Mouse (Mus musculus) common myeloid progenitor, adult 5-6 weeks (primary cell): ENCODE data around the gene Tln1. TPM values are rescaled to one million over a fixed set of nuclear protein-coding genes. Genes with fewer than 3 reads are reported as not detected.

ENCODE experiments used
- ATAC-seq: replicated peaks from 2 replicates; pipeline ENCODE4 v1.8.0; 2016; ENCODE audit warnings: low read depth, mild to moderate bottlenecking, moderate TSS enrichment, inconsistent platforms; ENCODE audit not compliant: poor library complexity, severe bottlenecking
- total RNA-seq: library from RNA; stranded (forward); fragments of 200-1000, 187-1606 nt; gene quantifications from 2 replicates; pipeline ENCODE4 v1.2.3, GENCODE M21; 2017

The Tln1 gene
- total RNA-seq, 1 experiment from 2014 or later, result 295 TPM

DNA sequence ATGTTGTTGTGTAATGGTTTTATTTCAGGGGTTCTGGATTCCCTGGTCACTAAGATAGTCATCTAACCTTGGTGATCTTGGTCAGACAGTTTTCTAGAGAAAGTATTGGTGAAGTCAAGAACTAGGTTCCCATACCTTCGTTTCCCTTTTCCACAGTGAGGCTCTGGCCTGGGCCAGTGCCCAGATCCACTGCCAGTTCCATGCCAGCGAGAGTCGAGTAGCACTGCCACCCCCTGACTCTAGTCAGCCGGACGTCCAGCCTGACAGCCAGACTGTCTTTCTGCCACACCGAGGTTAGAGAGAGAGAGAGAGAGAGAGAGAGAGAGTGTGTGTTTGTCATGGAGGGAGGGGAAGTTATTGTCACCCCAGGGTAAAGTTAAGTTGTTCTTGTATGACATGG is 17.2 kb upstream of the Tln1 start:
- no peak for ATAC-seq

DNA sequence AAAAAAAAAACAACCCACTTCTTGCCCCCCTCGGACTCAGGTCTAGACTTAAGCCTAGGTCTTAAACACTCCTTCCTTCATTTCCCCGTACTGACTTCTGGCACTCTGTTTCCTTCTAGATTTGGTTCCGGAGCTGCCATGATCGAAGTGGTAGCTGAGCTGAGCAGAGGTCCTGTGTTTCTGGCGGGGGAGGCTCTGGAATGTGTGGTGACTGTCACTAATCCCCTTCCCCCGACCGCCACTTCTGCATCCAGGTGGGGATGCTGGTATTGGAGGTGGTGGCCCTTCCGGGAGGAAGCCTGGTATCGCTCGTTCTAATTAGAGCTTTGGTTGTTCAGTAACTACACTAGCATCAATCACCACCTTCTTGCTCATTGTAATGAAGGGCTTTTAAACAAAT is 16.8 kb upstream of the Tln1 start:
- ATAC-seq, result peak; percentile 6; the same call in 1 of the 2 replicates

DNA sequence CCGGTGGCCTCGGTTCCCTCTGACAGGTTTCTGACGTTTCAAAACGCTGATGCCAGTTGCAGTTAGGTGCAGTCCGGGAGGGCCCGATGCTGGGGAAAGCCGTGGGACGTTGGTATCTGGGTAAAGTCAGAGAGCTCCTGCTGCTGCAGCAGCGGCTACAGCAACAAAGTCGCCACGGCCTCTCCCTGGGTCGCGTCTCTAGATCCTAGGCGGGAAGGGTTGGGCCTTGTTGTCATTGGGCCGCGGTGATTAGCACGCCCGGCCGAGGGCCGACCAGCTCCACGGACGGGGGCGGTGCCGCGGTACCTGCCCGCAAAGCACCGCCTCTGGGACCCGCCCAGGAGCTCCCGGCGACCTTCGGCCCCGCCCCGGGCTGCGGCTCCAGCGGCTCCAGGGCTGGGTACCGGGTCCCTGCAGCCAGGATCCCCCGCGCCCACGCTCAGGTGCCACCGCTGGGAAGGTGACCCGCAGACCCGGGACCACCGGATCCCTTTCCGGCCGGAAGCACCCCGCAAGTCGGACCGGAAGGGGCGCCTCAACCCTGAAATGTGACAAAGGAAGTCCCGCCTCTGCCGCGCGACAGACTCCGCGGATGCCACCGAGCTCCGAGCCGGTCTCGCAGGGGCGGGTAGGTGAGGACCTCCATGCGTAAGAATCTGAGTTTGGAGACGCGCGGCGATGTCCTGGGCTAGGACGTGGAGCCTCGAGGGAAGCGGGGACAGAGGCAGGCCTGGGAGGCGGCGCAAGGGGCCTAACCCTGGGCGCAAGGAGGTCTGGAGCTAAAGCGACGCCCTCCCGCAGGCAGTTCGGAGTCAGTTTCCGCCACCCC is 16.1 kb upstream of the Tln1 start, which contains the start of the genes Rgp1 and Gba2:
Gene Rgp1 (plus strand): TSS at position 340 of the 829 bp plus-strand sequence.
Gene Gba2 (minus strand): TSS at position 498 of the 829 bp plus-strand sequence.
- ATAC-seq, result peak; percentile 89

DNA sequence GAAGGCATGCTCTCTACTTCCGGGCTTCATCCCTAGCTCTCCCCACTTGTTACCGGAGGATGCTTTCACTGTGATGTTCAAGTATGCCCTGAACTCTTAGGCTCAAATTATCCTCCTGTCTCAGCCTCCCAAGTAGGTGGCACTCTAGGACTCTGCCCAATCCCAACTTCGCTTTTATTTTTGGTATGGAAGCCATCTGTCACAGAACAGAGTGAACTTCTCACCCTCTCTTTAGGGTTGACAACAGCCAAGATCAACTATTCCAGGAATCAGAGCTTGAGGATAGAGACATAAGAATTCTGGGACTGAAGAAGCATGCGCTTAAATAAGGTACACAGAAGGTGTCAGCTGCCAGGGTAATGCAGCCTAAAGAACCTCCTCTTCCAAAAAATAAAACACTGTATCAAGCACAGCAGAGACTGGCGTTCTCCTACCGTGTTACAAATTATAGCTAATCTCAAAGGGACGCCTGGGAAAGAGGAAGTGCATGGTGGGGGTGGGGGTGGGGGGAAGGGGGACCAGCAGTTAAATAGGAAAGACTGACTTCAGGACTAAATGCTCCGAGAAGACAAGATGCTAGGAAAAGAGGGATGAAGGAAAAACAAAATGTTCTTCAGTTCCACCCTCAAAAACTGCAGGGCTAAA is 14.9 kb upstream of the Tln1 start:
- ATAC-seq, result no peak

DNA sequence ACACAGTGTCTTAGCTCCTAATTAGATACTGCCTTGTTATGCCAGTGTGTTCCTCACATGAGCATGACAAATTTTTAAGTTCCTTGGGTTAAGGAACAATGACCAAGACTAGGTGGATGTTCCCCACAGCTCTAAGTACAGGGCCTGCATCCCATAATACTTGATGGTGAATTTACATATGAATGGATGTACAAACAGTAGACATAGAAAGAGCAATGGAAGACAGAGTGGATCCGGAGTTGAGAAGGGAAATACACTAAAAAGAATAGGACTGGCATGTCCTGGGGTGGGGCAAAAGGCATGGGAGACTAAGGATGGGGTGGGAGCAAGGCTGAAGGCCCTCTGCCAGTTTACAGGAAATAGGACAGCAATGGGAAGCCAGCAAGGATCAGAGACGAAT is 12.9 kb upstream of the Tln1 start:
- ATAC-seq, result no peak

DNA sequence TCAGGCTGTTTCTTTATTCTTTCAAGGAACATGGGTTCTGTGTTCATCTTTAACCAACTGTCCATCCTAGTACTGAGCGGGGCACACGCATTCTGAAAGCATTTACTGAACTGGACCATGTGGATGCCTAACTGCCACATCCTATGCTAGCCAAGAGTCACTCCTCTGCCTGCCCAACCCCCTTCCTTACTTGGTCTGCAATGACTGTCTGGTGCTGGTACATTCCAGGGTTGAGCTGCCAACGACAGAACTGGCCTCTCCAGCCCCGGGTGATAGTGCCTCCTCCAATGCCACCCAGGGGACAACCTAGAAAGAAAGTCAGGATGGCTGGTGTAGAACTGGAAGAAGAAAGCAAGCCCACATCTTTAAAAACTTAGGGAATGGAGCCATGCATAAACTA is 11.1 kb upstream of the Tln1 start:
- no peak for ATAC-seq

DNA sequence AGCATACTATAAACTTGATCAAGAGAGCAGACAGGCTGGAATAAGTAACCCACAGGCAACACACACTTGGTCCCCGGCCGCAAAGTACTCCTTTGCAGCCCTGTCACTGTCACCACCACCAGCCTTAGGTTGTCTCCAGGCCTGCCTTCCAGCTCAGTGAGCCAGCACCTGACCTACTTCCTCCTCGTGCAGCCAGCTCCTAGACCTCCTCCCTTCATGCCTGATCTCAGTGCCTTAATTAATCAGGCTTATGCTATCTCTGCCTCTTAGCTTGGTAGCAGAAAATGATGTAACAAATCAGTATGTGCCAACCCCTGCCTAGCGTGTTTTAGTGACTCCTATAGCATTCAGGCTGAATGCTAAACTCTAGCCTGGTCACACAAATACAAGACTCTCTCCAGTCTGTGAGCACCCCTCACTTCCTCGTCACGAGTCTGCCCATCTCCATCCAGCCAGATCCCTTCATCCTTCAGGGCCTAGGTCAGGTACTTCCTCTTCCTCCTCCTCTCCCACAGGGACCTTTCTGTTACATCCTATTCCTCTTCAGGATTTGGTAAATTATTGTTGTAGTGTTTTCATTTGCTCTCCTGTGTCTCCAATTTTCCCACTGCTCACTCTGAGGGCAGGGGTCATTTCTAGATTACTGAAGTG is 9.0 kb upstream of the Tln1 start:
- ATAC-seq, result no peak

DNA sequence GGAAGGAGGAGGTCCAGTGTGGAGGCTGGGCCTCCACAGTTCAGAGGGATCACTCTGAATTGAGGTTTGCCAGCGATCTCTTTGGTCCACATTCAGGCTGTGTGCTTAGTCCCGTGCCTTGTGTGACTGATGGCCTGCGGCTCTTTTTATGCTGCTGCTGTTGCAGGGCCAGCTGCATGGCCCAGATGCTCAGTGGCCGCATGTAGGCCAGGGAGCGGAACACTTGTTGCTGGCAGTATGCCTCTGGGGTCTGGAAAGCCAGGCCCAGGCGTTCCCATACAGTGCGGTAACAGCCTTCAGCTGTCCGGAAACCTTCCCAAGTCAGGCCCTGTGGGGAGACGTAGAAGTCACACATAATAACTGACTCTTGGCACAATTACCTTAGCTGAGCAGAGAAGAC is 4.6 kb upstream of the Tln1 start:
- ATAC-seq, result no peak

DNA sequence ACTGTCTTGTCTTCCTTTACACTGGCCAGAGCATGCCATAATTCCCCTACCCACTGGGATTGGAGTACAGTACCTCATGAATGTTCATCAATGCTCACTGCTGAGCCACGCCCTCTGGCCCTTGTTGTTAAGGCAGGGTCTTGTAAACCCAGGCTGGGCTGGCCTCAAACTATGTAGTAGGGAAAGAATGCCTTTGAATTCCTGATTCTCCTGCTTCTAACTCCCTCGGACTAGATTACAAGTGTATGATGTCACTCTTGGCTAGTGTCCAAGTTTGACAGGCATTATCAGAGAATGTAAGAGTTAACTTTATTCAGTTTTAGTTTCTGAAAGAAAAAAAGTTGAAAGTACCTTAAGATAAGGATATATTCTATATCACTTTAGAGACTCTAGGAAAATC is 1.7 kb upstream of the Tln1 start:
- ATAC-seq, result no peak

DNA sequence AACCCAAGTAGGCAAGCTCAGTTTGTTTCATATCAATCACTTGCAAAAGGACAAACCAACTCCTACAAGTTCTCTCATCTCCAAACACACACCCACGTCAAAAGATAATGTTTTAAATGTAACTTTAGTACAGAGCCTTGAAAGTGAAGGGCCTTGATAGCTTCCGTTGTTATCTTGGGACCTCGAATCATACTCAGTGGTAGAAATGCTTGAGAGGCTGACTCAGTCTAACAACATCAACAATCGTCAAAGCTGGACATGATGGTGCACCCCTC is 1.0 kb upstream of the Tln1 start:
- no peak for ATAC-seq

DNA sequence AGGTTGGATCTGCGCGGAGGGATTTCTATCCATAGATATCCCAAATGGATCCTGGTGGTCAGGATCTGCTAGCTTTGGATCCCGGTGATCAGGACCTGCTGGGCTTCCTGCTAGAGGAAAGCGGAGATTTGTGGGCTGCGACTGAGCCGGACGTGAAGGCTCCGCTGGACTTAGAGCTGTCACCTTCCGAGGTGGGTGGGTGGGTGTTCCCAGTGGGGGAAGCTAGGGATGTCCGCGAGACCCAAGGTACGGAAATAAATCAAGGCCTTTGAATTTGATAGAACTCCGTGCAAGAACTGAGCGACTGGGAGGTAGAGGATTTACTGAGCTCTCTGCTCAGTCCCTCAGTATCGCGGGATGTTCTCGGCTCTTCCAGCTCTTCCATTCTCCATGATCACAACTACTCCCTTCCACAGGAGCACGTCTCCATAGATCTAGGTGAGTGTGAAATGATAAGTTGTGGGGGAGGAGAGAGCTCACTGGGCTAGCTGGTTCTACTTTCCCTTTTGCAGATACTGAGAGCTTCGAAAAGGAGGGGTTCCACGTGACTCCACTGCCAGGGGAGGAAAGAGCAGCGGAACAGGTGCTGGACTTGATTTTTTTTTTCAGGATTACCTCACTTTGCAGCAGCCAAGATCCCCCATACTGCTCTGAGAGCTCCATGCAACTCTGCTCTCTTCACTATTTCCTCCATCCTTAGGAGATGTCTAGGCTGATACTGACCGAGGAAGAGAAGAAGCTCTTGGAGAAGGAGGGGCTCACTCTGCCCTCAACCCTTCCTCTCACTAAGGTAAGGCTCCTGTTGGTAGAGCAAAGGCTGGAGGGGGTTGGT is 494 bp upstream of the Tln1 start:
- ATAC-seq, result no peak

DNA sequence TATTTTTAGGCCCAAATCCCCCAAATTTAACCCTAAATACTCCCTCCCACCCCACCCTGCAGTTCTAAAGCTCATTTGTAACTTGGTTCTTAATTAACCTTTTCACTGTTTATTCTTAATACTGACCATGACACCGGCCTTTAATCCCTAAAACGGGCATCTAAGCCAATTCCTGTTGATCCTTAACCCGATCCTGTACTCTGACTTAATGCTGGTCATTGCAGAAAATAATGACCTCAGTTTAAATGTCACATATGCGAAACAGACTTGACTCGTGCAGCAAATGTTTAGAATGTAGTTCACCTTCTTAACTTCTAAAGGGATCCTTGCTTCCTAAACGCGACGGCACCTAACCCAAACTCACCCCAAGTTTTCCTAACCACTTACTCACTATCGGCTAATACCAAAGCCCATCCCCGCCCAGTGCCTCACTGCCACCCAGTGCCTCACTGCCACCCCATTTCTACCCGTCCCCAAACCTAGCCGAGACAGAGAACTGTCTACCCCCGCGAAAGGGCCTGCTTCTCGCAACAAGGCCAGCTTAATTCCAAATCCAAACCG is 975 bp downstream of the Tln1 start:
- no peak for ATAC-seq

DNA sequence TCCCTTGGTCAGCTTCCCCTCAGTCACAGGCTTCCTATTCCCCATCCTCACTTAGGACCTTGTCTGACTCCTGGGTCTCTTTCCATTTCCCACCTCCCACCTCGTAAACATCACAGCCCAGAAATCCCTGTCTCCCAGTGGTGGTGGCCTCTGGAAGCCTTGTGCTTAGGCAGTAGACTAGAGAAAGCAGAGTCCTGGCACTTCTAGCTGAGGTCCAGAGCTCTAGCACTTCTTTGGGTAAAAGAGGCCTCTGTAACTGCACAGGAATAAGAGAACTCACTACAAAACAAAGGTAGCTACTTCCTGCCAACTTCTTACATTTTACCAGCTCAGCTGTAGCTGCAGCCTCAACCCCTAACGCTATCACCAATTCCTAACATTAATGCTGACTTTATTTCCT is 1.5 kb downstream of the Tln1 start:
- no peak for ATAC-seq

DNA sequence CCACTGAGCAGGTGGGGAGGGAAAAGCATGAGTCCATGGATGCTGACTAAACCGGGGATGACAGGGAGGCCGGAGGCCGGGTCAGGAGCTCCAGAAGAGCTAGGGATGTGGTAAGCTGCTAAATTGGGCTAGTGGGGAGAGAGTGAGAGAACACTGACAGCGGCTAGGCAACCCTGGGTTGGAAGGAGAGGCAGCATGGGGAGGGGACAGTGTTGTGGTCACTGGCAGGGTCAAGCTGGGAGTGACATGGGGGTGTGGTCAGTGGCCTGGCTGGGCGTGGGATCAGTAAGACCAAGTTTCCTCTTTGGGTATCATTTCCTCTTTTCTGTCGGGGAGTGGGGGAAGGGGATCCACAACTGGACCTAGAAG is 2.3 kb downstream of the Tln1 start:
- peak; percentile 10; the same call in 1 of the 2 replicates for ATAC-seq

DNA sequence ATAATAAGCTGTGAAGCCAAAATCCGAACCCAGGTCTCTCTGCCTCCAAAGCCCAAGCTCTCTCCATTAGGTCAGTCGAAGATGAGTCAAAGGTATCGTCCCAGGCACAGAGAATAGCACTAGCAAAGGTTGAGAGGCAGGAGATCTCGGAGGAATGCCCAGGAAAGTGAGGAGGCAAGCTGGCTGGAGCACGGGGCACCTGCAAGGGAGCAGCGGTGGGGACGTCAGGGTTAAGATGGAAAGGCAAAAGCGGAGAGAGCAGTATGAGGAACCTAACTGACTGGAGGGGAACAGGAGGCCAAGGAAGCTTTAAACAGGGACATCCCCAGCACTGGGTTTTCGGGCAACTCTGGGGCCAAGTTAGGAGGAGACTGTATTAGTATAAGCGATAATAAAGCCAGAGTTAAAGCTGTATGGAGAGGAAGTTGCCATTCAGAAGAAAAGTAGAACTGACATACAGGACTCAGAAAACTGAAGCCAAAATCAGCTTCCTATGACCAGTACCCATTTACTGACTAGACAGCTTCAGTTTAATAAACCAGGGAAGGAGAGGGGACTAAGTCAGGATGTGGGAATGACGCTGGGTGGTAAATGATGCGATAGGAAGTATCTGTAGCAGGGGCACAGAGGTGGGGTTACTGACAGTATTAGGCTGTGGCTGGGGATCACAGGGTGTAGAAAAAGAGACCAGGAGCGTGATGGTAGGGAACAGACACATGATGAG is 2.8 kb downstream of the Tln1 start:
- ATAC-seq, result no peak

DNA sequence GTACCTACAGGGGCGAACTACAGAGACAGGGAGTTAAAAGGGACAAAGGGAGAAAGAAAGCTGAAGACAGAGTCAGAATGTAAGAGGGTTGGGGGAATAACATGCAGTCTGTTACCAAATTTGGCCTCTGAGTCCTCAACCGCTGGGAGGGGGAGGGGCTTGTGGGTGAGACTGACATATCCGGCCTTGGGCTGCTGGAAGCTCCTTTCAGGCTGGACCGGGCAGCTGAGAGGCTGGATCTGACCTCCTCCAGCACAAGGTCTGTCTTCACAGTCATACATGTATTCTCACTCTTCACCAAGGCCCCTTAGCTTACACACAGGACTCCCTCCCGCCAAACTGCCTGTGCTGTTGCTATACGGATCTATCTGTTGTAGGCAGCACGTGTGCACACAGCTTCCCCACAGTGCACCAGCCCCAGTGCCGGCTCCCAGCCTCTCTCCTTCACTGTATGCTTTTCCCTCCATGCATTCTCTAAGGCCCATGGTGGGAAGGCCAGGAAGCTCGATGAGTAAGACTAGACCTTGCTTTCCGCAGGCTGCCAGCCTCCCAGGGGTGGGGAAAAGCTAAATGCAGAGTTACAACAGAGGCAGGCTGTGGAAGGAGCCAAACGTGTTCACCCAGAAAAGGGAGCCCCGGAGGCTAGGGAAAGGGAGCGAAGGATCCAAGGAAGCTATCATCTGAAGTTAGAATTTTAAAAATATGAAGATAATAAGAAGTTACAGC is 3.7 kb downstream of the Tln1 start:
- peak; percentile 16 for ATAC-seq

DNA sequence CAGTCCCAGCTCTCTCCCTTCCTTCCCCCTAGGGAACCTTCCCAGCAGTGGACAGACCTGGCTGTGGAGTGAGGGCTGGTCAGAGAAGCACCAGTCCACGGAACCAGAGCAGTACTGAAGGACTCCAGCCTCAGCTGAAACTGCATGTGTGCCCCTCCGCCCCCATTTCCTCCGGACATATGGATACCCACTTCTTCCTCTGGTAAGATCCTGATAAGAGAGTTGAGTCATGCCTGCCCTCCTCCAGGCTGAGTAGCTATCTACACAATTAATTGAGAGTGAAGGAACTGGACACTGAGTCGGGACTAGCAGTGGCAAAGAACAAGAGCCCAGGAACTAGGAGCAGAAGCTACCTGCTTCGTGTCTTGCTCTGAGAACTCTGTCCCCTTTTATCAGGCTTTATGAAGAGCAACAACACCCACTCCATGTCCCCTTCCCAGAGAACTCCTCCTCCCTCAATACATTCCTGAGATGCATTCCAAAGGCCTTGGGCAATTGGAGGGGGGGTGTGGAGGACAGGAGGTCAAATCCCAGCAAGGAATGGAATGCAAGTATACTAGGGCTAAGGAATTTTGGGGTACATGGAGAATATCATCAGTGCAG is 4.4 kb downstream of the Tln1 start:
- ATAC-seq, result peak; percentile 26

DNA sequence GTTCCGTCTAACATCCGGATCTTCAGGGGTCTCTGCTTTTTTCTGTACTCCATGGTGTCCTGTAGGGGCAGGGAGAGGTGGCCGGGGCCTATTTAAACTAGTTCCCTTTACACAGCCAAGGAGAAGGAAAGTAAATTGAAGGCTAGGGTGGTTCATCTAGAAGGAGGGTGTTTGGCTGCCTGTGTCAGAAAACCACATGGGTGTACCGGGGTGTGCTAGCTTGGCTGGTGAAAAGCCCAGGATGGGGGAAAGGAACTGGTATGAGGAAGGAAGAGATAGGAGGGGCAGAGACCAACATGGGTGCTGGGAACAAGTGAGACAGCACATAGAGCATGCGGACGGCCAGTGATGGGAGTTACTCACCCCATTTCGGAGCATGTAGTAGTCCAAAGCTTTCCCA is 6.6 kb downstream of the Tln1 start:
- ATAC-seq, result peak; percentile 26

DNA sequence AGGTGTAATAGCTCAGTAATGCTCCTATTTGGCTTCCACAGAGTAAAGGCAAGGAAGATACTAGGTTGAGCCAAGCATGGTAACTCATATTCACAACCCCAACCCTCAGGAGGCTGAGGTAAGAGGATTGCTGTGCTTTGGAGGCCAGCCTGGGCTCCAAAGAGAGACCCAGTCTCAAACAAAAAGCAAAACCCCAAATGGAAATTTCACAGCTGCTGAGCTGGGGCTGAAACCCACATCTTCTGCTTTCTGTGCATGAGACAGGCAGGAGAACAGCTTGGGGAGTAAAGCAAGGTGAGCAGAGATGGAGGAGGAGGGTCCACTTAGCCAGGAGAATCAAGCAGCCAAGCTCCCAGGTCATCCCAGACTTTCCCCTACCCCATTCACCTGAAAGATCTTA is 8.6 kb downstream of the Tln1 start:
- ATAC-seq, result no peak
